Mouse (Mus musculus) thymus, postnatal 14 days (tissue): ENCODE results near the gene Tspan31.
"Not testable (repeated sequence)": the region's sequence is repeated elsewhere in the genome, so short reads cannot be mapped to it uniquely, and the experiment has no call there.

Source experiments
- DNase-seq: peaks from one replicate; pipeline ENCODE4 v3.0.0; 2021

Tspan31 gene

DNA sequence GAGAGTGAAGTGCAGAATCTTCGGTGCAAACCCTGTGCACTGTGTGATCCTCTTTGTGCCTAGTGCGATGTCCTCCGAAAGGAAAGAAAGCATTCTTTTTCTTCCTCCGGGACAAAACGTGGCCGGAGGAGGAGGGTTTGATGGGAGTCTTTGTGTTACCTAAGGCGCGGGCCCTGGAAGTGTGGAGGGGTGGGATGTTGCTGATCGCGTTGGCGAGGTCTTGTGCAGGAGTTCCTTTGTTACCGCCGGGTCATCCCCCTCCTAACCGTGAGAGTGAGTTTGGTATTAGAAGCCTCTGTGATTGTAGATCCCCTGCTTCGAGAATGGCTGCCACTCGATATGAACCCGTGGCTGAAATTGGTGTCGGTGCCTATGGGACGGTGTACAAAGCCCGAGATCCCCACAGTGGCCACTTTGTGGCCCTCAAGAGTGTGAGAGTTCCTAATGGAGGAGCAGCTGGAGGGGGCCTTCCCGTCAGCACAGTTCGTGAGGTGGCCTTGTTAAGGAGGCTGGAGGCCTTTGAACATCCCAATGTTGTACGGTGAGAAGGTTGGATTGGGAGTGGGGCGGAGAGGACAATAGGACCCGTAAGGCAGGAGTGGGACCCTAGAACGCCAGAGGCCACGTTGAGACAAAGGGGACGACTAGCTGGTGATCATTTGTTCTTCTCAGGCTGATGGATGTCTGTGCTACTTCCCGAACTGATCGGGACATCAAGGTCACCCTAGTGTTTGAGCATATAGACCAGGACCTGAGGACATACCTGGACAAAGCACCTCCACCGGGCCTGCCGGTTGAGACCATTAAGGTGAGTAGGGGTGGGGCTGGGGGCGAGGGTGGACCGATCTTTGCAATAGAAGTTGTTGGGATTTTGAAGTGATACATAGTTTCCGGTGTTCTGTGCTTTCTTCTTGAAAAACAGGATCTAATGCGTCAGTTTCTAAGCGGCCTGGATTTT is 5.9 kb downstream of the Tspan31 start:
- DNase-seq: no peak

DNA sequence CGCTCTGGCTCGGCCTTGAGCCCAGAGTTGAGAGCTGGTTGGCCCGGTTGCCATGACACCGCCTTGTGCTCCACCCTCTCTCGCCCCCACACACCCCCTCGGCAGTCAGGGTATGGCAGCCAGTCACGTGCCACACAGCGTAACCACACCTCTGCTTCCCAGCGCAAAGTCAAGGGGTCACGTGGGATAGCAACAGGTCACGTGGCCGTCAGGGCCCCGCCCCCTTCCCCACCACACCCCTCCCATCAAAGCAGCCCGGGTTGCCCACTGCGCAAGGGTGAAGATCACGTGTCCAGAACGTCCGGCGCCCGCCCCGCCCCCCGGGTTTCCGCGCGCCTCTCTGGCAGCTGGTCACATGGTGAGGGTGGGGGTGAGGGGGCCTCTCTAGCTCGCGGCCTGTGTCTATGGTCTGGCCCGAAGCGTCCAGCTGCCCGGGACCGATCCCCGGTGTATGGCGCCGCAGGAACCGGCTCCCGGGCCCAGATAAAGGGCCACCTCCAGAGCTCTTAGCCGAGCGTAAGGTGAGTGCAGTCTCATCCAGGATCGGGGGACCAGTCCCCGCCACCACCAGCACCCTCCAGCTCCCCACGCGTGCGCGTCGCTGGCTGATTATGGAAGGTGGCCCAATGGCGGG is 6.7 kb downstream of the Tspan31 start, which contains the start of gene Cdk4:
Gene Cdk4 (plus strand): TSS at position 296 of the 634 bp plus-strand sequence.
- peak; percentile 97 for DNase-seq

DNA sequence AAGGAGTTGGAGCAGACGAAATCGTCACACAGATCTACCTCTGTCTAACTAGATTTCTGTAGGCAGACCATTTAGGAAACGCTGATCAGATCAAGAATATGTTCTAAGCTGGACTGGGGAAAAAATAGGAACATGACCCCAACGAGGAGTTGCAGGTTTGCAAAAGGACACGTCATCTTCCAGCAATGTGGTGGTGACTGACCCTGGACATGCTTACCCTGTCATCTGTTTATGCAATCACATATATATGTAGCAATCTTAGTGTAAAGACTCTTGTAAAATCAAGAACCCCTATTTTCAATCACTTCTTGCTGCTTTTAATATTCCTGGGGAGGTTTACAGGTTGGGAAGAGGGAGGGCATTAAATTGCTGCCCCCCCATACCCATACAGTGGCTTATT is 7.6 kb downstream of the Tspan31 start:
- DNase-seq: no peak

DNA sequence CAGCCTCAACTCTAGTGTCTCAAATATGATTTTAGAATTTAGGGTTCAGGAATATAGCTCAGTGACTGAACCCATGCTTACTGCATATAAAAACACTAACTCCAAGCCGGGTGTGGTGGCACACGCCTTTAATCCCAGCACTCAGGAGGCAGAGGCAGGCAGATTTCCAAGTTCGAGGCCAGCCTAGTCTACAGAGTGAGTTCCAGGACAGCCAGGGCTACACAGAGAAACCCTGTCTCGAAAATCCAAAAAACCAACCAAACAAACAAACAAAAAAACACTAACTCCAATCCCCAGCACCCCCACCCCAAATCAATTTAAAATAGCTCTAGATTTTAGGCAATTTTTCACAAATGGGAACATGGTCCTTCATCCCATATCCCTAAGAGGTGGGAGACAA is 8.0 kb downstream of the Tspan31 start:
- not testable (repeated sequence) for DNase-seq

DNA sequence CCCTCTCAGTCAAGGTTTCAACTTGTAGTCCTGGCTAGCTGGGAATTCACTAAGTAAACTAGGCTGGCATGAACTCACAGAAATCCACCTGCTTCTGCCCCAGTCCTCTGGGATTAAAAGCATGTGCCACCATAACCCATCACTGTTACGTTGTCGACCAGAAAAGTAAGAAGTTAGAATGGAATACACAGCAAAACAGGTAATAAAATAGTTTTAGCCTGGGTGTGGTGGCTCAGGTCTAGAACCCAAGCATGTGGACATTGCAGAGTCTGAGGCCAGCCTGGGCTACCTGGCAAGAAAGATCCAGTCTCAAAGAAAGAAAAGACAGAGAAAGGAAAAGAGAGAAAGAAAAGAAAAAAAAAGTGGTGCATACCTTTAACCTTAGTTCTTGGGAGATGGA is 8.6 kb downstream of the Tspan31 start:
- DNase-seq: no peak

DNA sequence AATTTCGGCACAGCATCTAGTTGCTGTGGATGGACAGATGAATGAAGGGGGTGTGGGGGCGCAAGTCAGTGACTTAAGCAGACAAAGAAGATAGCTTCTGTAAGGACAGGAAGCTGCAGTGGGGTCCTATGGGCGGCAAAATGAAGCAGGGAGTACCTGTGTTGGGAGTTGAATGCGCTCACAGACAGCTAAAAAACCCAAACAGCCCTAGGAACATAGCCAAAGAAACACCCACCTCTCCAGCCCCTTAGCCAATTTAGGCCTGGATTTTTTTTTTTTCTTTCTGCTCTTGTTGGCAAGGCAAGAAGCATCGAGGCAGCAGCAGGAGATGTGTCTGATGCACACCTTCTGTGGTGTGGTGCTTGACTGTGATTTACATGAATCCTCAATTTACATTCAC is 9.0 kb downstream of the Tspan31 start:
- no peak for DNase-seq

DNA sequence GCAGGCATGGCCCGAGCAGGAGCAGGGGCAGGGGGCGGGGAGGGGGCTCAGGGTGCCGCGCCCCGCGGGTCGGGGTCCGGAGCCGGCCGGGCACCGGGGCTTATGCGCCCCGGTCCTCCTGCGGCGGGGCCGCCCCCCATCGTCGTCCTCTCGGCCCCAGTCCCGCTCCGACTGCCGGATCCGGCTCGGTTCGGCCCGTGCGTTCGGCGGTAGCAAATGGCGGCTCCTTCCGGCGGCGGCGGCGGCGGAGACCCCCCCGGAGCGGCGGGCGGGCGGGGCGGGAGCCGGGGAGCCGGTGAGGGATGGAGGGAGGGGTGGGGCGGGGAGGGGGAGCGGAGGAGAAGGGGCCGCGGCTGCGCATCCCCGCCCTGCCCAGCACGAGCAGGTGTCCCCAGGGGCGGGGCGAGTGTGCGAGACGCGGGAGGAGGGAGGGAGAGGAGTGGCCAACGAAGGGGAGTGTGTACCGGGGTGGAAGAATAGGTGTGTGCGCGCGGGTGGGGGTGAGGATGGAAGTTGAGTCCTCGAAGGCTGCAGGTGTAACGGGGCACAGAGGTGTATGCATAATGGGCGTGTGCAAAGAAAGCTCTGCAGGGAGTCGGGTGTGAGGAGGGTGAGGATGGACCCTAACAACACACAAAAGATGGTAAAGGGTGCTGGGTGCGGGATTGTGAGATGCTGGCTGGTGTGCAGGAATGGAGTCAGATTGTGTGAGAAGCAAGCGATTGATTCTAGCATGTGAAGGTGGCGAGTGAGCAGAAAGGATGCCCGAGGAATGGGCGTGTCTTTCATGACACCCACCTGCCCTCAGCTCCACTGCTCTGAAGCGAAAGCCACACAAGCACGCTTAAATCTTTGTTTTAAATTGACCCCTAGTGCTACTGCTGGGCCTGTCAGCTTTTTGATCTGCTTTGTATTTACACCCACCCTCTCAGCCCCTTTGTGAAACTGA is 9.8 kb downstream of the Tspan31 start, which contains the start of gene March9:
Gene March9 (minus strand): TSS at position 217 of the 949 bp plus-strand sequence.
- peak; percentile 89 for DNase-seq

DNA sequence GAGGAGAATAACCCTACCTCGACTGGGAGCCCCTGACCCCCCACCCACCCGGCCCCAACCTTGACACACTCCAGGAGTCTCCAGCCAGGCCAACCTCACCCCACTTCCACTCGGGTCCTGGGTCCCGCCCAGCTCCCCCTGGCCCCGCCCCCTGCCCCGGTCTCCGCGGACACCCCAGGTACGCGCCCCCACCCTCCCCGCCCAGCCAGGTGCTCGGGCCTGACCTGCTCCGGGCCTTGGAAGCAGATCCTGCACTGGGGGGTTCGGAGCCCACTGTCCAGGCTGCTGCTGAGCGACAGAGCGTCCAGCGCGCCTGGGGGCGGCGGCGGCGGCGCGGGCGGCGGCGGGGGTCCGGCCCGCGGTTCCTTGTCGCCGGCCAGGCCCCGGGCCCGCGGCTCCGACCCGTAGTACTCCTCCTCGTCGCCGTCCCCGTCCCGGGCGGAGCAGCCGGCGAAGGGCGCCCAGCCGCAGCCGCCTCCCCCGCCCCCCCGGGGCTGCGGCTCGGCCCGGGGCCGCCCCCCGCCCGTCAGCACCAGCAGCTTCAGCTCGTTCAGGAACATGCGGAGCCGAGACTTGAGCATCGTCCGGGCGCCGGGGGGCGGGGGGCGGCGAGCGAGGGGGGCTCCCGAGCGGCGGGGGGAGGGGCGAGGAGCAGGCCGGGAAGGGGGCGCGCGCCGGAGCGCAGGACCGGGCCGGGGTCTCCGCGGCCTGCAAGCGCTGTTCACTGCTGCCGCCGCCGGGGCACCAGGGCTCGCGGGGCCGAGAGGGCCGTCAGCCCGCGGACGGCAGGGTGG is 10.7 kb downstream of the Tspan31 start:
- peak; percentile 46 for DNase-seq

DNA sequence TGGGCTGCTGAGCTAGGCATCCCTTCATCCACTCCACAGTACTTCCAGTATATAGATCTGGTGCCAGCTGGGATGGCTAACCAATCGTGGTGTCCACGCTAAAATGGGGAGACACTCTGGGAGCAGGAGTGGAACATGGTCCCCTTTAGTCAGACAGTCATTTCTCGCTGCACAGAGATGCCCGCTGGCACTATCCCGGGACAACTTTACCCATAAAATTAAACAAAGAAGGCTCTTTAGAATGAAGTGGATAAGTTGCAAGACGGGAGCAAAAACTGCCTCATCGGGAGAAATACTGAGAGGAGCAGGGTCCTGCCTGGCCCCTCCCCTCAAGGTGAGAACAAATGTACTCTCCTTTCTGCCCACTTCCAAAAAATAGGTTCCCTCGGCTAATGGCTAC is 11.4 kb downstream of the Tspan31 start:
- DNase-seq: no peak

DNA sequence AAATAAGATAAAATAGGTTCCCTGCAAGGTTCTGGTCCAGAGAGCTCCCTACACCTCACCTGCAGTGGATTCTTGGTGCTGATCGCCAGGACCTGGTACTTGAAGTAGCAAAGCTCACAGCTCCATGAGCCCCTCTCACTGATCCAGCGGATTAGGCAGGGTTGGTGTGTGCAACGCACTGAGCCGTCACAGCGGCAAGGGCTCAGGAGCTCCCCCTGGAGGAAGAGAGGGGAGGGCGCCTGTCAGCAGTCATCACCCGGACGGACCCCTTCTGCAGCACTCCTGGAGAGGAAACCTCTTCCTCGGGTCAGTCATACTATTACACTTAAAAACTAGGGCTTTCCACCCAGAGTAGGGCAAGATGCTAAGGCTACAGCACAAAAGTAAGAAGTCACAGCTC is 11.9 kb downstream of the Tspan31 start:
- peak; percentile 88 for DNase-seq

DNA sequence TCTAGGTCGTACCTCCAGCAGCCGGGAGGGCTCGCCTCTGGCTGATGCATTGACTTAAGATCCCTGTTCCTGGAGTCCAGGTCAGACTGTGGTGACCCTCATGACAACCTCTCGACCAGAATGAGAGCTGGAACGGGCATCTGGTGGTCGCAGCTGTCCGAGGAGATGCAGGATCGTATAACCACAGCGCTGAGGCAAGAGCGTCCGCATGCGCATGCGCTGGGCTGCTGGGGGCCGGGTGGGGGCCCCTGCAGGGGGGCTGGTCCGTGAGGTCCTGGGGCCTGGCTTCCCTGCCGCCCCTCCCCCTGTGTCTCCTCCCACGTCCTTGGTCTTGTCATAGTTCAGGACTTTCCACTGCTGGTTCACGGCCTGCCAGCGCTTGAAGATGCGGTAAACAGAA is 13.6 kb downstream of the Tspan31 start:
- DNase-seq: no peak

DNA sequence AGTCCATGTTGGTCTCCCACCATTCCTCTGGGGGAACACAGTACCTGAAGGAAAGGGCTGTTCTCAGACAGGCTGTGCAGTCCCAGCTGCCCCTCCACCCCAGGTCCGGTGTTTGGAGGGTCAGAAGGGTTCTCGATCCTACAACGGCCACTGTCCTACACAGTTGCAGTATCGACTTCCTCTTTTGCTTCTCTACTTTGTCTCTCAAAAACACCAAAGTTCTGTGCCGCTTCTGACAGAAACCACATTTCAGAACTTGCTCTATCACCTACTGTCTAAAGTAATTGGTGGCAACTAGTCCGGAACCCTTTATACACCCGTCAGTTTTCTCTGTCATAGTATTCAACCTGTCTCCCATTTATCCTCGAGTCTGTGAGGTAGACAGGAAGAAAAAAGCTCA is 14.7 kb downstream of the Tspan31 start:
- DNase-seq: no peak

DNA sequence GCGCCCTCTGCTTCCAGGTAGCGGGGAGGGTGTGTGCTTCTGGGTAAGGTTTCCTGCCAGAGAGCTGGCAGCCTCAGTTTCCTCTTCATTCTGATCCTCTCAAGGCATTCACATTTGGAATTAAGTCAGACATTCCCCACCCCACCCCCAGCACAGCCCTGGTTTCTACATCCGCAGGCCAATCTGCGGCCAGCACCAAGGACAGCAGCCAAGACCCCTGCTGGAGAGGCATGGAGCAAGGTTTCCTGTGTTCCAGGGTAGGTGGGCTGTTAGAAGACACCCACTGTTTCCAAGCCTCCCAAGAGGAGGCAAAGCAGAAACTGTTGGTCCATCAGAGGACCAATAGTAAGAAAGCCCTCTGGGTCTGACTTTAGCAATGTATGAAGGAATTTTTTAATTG is 15.4 kb downstream of the Tspan31 start:
- DNase-seq: no peak

DNA sequence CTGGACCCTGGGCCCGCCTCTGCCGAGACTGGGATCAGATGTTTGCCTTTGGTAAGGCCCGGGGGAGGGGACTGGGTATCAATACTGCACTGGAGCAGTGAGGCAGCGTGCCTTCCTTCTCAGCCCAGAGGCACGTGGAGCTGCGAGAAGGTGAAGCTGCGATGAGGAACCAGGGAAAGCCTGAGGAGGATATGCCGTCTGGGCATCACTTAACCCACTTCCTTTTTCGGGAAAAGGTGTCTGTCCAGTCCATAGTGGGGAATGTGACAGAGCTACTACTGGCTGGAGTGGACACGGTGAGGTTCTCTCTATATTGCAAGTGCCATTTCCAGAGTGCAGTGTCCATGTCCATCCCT is 20.0 kb downstream of the Tspan31 start:
- no peak for DNase-seq

DNA sequence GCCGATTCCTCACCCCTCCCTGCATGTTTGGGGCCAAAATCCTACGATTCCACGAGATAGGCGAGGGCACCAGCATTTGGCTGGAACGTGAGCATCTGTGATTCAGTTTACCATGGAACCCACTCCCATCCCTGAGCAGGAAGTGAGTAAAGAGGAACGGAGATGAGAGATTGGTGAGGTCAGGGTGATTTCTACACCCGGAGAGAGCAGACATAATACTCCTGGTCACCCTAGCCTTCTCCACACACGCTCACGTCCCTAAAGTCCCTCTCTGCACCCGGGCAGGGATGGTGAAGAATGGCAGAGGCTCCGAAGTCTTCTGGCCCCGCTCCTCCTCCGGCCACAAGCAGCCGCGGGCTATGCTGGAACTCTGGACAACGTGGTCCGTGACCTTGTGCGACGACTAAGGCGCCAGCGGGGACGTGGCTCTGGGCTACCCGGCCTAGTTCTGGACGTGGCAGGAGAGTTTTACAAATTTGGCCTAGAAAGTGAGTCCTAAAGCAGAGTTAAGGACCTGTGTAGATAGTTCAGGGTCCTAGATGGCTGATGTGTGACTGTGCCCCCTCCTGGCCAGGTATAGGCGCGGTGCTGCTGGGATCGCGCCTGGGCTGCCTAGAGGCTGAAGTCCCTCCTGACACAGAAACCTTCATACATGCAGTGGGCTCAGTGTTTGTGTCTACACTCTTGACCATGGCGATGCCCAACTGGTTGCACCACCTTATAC is 20.5 kb downstream of the Tspan31 start:
- peak; percentile 37 for DNase-seq

DNA sequence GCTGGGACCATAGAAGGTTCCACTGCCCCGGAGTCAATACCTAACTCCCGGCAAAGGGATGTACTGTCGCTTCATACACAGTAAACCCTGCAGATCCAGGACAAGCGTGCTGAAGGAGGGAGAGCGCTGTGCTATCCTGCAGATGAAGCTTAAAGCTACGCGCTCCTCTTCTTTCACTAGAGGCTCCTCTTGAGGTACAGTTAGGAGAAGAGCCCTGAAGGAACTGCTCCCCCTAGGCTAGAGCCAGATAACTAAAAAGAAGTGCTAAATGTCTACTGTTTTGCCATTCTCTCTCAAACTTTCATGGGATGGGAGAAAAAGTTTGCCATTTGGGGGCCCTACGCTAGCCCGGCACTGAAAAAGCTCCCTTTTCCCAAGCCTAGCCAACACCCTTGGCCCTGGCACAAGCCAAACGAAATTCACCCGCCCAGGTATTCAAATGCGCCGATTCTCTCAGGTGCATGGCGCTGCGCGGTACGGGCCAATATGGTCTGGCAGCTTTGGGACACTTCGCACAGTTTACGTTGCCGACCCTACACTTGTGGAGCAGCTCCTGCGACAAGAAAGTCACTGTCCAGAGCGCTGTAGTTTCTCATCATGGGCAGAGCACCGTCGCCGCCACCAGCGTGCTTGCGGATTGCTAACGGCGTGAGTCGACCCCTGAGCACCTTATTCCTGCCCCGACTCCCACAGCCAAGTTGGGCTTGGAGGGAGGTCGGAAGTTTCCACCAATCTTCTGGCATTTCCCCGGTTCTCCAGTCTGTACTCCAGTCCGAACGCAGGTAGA is 21.3 kb downstream of the Tspan31 start:
- DNase-seq: no peak

DNA sequence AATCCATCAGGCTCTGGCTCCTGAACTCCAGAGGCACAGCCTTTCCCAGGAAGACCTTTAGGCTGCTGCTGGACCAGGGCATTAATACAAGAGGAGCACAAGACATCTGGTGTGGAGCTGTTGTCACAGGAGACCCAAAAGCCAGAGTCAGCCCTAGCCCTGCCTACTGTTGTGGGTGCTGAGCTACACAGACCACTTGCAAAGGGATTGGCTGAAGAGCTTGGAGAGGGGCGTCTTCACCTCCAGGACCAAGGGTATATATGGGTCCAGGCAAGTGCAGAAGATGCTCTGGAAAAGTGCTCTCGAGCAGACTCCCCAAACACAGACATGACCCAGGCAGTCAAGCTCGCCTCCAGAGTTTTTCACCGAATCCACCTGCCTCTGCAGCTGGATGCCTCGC is 22.1 kb downstream of the Tspan31 start, which contains the start of gene Cyp27b1:
Gene Cyp27b1 (plus strand): TSS at position 297 of the 400 bp plus-strand sequence.
- no peak for DNase-seq

DNA sequence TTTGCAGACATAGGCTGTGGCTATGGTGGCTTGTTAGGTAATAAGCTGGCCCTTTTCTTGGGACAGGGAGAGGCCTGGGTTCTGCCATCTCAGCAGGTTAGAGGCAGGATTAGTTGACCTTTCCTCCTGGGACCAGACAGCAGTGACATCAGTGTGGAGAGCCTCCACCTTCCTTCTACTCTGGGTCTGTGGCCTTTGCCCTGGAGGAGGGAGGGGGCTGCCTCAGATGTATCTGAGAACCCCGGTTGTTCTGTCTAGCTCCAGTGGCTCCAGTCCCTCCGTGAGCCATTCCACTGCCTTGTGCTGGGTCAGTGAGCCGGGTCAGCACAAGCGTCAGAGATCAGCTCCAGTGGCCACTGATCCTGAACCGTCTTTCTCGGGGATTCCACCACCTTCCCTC is 26.9 kb downstream of the Tspan31 start:
- DNase-seq: no peak

DNA sequence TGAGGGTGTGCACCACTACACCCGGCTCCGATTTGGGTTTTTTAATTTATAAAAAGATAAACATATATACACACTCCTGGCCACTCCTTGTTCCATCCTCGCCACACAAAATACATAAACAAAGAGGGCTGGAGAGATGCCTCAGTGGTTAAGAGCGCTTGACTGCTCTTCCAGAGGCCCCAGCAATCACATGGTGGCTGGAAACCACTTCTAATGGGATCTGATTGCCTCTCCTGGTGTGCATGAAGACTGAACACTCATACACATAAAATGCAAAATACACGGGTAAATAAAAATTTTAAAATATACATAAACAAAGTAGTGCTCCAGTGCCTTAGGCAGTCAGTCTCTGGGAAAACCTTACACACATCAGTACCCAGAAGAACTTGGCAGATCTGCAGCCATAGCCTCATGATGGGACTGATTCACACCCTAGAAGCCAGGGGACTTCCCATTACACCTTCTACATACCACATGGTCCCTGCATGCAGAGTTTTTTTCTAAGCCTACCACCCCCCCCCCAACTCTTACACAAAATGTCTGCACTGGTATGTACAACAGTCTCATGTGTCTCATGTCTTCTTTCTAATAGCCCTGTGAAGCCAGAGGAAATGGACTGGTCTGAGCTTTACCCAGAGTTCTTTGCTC is 27.5 kb downstream of the Tspan31 start:
- no peak for DNase-seq

DNA sequence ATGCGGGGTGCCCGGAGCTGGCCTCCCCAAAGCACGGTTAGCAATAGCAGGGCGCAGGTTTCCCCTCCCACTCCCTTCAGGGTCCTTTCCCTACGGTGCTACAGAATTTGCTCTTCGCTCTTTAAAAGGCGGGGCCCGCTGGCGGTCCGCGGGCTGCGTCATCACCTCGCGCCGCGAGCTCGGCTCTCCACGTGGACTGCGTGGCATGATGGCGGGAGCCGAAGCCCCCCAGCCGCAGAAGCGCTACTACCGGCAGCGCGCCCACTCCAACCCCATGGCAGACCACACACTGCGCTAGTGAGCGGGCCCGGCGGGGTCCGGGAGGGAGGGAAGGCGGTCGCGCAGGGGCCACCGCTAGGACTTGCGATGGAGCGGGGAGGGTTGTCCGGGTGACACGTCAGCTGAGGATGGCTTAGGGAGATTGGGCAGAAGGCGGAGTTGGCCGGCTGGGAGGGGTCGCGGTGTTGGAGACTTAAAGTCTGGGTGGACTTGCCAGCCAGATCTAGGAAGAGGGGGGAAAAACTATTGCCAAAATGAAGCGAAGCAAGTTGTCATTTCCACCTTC is 28.2 kb downstream of the Tspan31 start:
- peak; percentile 81 for DNase-seq
